Mouse (Mus musculus) cerebral cortex, adult 2 months (tissue): ENCODE results near the gene B3gnt2.

Source experiments
- WGBS: fragments of 180-500 bp; shearing (Covaris S2); methylation state at CpG from one replicate; pipeline ENCODE4 v1.1.7; 2018; 5-methylcytosine and 5-hydroxymethylcytosine counted together

Gene B3gnt2

DNA sequence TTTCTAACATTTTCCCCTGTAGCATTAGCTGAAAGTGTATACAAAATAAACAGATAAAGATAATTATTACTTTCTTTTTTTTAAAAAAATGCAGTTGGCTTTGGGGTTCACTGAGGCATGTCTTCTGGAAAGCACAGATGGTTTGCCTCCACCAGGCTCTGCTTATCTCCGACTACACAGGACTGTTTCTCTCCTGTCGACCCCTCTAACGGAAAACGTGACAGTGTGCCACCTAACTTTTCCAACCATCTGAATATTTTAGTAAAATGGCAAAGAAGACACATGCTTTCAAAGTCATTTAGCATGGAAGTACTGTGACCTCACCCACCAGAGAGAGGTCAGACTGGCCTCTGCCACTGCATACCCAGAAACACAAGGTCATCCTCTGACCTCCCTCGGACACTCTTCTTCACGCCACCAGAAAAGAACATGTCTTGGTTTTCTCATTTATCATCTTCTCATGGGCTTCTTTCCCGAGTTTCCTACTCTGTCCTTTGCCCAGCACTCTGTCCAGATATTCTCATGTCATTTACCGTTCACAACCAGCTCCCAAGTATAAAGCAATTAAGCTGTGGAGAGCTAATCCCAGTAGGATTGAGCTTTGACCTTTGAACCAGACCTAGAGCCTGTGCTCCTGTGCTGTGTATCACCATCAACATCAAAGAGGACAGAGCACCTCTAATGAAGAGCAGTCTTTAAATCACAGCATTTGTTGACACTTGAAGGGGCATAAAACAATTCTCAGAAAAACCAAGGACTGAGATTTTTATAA is 13.6 kb downstream of the B3gnt2 start:
- 79% methylated on average over 8 of the region's 8 CpGs for WGBS

DNA sequence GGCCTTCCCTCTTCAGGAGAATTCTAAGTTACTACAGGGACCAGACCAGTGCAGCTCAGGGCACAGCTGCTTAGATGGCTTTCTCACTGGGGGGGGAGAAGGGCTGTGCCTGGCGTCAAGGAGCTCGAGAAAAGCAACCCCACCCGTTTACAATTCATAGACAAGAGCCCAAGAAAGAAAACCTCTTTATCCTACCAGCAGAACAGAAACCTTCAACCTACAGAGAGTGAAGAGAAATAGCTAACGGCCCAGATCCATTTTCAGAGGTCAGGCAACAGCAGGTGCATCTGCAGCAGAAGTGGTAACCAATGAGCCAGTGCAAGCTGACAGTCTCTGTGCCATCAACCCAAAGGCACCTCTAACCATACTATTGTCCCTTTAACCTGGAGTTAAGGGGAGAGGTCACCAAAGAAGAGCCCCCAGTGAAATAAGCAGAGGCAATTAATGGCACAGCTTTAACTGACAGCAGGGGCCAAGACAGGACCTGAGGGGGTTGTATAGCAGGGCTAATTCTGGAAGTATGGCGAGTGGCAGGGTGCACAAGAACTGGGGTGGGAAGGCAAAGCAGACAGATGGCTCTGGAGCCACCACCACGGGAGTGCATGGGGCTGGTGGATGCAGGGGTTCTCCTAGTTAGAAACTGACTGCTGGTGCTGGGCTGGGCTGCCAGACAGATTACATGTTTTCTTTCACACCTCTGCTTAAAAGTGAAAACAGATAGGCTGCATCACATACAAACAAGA is 14.5 kb downstream of the B3gnt2 start:
- WGBS = 43% methylated on average over 6 of the region's 6 CpGs

DNA sequence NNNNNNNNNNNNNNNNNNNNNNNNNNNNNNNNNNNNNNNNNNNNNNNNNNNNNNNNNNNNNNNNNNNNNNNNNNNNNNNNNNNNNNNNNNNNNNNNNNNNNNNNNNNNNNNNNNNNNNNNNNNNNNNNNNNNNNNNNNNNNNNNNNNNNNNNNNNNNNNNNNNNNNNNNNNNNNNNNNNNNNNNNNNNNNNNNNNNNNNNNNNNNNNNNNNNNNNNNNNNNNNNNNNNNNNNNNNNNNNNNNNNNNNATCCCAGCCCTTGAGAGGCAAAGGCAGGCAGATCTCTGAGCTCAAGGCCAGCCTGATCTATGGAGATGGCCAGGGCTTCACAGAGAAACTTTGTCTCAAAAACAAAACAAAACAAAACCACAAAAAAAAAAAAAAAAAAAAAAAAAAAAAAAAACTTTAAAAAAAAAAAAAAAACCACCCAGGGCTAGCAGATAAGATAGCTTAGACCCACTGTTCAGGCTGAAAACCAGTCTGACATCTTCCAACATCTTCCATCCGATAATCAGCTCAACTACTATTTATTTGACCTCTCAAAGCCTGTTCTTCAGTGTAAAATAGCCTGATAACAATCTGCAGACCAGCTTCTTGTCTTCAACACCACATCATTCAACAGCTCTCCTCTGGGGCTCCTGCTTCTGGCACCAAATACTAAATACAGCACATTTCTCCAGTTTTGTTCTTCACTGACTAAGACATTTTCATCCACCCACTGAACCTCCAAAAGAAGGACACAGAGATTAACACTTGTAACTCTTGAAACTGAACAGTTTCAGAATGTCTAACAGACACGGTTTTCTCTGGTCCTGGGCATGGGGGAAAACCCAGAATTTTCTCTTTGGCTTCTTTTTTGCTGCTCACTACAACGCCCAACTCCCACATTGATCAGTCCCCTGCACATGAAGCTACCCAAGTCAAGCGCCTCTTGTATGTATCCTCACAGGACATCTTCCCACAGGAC is 15.7 kb downstream of the B3gnt2 start:
- 56% methylated on average over 4 of the region's 4 CpGs for WGBS

DNA sequence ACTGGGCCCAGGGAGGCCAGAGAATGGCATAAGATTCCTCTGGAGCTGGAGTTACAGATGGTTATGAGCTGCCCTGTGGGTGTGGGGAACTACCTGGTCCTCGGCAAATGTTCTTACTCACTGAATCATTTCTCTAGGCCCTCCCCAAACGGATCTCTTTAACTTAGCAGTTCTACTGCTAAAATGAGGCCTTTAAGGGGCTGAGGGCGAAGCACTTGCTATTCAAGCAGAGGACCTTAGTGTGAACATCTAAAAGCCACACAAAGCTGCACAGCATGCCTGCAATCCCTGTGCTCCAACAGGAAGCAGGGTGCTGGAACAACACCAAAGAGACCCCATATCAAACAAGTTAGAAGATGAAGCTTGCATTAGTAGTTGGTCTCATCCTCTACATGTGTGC is 21.3 kb downstream of the B3gnt2 start:
- 58% methylated on average over 3 of the region's 3 CpGs for WGBS

DNA sequence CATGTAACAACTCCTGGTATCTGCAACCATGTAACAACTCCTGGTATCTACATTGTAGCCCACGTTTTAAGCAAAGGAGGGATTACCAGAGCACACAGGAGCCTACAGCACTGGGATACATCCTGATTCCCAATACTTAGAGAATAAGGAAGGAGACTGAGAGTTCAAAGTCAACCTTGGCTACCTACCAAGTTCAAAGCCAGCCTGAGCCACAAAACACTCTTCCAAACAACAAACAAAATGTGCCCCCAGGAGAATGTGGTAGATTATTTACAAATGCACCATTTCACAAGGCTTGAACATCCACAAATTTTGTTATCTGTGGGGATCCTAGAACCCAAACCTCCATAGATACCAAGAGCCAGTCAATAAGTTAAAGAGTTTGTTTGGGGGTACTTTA is 22.4 kb downstream of the B3gnt2 start:
- WGBS = 63% methylated on average over 1 of the region's 1 CpGs

DNA sequence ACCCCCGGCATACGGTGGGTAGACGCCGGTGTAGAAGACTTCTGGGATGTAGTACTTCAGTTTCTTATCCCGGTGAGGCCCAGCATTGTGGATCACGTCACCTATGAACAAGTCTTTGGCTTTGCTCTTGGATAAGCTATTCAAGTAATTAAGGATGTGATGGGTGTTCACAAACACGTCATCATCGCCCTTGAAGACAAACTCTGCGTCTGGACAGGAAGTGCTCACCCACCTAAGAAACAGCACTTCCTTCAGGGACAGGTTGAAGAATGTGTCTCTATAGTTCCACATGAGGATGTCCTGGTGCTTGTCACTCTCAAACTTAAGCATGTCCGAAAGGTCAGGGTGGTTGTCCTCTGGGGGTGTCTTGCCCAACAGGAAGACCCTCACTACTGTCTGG is 24.5 kb downstream of the B3gnt2 start:
- 83% methylated on average over 10 of the region's 10 CpGs for WGBS

DNA sequence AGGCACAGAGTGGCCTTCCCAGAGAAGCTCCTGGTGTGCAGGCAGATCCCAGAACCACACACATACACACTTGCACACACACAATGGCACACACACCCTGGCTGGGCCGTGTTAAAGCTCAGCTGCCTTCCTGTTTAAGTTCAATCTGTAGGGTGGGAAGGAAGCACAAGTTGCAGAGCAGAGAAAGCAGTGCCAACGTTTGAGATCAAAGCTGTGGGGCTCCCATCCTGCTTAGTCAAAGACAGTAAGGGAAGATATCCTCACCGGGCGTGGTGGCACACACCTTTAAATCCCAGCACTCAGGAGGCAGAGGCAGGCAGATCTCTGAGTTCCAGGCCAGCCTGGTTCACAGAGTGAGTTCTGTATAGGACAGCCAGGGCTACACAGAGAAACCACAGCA is 28.2 kb downstream of the B3gnt2 start:
- 75% methylated on average over 4 of the region's 4 CpGs for WGBS

DNA sequence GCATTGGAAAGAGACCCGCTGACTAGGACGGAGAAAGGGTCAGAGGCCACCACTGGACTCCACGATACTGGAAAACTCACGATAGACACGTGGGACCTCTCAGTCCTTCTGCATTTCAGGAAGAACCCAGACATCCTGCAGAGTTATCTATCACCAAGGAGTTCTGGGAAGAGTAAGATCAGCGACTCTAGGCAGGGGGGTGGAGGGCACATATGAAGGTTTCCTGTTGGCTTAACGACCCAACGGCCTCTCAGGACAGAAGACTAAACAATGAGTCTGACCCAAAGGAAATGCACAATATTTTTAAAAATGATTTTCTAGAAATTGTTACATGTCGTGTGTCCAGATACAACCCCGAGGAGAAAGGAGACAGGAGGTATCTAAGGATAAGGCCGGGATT is 28.8 kb downstream of the B3gnt2 start:
- 84% methylated on average over 11 of the region's 11 CpGs for WGBS

DNA sequence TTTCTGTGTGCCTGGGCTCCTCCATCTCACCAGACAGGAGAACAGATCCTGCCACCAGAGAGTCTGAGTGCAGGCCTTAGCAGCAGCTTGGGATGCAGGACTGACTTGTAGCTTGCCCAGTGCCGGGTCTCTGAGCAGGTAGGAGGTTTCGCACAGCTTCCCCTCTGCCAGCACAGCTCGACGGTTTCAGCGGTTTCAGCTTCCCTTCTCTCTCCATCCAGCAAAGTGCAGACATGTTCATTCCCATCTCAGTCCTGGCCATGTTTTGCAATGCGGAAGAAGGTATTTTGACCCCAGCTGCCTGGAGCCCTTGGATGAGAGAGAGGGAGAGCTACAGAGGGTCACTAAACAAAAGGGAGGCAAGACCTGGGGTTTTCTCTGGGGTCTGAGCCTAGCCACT is 30.1 kb downstream of the B3gnt2 start:
- WGBS = 51% methylated on average over 6 of the region's 6 CpGs

DNA sequence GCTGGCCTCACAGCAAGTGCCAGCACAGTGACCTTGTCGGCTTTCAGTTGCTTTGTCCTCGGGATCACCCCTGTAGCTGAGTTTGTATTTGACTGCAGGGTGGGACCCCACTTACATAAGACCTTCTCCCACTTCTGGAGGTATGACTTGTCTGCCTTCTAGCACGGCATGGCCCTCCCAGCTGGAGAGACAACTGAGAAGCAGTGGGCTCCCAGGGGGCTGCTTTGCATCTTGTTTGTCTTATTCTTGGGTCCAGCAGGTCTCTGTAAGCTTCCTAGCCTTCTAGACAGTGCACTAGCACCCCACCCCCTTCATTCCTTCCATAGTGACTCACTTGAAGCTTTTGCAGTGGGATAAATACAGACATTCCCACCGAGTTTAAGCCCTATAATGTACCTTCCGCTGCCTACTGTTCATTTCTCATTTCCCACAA is 30.6 kb downstream of the B3gnt2 start:
- WGBS = 47% methylated on average over 5 of the region's 5 CpGs

DNA sequence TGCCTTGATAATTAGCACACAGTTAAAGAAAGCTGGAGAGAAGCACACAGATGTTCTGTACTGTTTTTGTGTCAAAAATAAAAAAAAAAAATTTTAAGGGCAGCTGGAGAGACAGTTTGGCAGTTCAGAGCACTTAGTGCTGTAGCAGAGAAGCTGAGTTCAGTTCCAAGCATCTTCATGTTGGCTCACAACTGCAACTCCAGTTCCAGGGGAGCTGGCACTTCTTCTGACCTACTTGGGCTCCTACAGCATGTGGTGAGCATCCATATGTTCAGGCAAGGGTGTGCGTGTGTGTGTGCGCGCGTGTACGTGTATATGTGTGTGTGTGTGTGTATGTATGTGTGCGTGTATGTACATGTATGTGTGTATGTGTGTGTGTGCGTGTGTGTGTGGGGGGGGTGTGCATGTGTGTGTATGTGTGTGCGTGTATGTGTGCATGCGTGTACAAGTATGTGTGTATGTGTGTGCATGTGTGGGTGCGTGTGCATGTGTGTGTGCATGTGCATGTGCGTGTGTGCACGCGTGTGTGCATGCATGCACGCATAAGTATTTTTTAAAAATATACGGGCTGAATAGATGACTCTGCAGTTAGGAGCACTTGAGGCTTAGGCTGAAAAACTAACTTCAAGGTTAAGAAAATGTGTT is 31.7 kb downstream of the B3gnt2 start:
- 79% methylated on average over 15 of the region's 15 CpGs for WGBS

DNA sequence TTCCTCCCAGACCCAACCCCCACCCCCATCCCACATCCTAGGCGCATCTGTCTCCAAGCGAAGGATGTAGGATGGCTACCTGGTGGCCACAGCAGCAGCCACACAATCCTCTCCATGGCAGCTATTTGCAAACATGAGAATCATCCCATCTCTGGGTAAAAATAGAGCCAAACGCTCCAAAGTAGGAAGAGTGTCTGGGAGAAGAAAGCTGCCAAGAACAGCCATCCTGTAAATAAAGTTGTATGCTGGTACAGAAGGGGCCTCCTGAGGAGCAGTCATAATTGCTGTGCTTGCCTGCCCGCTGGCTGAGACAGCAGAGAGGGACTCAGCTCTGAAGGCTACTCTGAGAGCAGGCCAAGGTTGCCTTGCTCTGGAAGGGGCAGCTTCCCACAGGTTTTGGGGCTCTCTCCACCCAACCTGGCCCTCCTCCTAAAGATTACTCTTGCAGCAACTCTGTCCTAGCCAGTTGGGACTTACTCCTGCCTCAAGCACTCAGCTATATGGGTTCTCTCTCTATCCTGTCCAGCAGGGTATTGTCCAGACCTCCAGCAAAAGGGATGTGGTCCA is 33.2 kb downstream of the B3gnt2 start:
- WGBS = 51% methylated on average over 4 of the region's 4 CpGs

DNA sequence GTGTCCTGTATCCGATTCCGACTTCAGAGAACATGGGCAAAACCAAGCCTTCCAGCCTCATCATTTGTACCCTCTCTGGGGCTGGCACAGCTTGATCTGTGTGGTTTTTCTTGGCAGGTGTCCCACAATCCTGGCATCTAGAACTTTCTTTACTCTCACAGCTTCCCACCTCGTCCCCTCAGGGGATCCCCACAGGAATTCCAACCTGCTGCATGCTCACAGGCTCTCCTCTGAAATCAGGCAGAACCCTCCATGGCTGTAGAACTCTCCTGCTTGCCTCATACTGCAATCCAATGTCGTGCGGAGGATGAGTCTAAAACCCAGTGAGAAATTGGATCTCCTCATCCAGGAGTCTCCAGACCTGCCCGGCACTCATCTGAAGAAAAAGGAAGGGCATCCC is 34.1 kb downstream of the B3gnt2 start:
- WGBS = 73% methylated on average over 6 of the region's 6 CpGs

DNA sequence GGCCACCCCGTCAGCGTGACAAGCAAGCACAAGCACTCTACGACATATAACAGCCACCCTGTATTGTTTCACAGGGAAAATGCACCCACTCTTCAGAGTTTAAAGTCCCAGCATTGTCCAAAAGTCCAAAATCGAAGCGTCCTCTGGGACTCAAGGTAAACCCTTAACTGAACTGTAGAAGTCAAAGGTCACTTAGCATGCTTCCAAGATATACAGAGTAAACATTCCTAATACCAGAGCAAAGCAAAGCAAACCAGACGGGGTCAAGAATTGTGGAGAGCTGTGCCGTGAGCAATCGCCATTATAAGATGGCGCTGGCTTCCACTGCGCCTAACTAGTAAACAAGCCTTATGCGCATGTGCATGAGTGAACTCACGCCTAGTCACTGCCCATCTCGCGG is 34.7 kb downstream of the B3gnt2 start:
- 95% methylated on average over 14 of the region's 14 CpGs for WGBS

DNA sequence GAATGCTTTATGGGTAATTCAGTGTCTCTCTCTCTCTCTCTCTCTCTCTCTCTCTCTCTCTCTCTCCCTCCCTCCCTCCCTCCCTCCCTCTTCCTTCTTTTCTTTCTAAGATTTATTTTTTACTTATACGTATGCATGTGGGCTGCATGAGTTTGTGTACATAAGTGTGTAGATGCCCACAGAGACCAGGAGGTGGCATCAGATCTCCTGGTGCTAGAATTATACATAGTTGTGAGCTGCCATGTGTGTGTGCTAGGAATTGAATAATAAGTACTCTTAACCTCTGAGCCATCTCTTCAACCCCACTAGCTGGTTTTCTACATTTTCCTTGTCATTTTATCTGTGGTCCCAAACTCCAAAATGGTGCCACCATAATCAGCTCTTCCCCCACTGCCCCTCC is 35.2 kb downstream of the B3gnt2 start:
- 100% methylated on average over 1 of the region's 1 CpGs for WGBS

DNA sequence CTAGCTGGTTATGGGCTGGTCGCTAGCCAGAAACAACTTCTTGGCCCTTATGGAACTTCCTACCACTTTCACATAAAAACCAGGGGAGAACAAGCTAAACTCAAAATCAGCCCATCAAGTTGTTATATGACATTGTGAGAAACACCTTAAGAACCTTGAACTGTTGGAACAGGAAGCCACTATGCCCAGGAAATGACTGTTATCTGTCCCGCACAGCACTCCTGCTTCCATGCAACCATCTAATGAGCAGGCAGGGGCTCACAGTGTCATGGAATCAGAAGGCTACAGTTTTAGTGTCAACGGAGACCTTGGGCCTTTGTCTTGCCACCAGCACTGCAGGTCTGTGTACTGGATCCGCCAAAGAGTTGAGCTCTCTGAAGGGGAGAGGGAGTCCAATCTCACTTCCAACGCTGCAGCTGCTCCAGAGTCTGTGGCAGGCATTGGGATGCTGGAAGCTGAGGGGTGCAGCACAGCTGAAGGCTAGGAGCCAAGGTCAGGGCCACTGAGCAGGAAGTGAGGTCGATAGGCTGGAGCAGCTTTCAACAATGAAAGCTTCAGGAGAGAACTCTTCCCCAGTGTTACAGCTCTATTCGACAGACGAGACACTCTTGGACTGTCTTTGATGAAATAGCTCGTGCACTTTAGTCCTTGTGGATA is 36.6 kb downstream of the B3gnt2 start:
- 84% methylated on average over 9 of the region's 9 CpGs for WGBS

DNA sequence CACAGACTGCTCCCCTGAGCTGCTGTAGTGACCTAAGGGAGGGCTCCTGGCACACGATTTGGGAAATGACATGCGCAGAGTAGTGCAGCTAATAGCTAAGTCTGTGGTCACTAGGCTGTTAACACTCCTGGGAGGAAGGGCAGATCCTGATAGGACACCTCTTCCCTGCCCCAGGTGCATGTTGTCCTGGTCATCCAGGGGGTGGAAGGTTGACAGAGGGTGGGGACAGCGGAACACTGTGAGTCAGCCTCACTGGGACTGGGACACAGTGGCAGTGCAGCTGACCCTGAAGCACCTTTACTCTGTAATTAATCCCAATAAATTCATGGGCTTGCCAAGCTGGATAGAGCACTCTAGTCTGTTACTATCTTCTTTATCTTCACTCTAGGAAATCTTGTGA is 39.5 kb downstream of the B3gnt2 start:
- 87% methylated on average over 3 of the region's 3 CpGs for WGBS

DNA sequence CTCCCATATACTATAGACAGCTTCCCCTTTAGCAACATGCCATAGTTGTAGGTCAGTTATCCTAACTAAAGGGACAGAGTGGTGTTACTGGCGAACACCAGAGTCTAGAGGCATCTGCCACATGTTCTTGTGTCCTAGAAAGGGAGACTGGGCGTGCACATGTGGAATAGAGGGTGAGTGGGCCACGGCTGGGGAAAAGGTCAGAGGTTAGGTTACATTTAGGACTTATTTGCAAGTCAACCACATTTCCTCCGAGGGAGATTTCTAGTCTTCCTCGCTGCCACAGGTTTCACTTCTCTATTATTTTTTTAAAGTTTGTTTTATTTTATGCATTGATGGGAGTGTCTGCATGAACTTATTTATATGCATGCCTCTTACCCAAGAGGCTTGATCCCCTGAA is 42.4 kb downstream of the B3gnt2 start:
- WGBS = 81% methylated on average over 5 of the region's 5 CpGs

DNA sequence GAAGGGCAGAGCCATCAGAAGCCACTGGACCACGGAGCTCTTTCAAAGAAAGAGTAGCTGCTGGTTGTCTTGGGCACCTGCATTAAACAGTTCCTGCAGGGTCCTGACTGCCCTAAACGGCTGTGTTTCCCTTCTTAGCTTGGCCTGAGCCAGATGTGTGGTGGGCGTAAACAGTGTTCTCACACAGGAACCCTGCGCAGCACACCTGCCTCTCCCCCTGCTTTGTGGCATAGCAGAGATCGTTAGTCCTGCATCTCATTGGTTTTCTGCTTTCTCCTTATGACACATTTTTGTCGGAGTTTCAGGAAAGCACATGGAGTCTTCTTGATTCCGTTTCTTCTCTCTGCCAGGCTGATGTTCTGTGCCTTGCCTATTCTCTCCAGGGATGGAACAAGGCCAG is 44.9 kb downstream of the B3gnt2 start:
- WGBS = 78% methylated on average over 7 of the region's 7 CpGs

DNA sequence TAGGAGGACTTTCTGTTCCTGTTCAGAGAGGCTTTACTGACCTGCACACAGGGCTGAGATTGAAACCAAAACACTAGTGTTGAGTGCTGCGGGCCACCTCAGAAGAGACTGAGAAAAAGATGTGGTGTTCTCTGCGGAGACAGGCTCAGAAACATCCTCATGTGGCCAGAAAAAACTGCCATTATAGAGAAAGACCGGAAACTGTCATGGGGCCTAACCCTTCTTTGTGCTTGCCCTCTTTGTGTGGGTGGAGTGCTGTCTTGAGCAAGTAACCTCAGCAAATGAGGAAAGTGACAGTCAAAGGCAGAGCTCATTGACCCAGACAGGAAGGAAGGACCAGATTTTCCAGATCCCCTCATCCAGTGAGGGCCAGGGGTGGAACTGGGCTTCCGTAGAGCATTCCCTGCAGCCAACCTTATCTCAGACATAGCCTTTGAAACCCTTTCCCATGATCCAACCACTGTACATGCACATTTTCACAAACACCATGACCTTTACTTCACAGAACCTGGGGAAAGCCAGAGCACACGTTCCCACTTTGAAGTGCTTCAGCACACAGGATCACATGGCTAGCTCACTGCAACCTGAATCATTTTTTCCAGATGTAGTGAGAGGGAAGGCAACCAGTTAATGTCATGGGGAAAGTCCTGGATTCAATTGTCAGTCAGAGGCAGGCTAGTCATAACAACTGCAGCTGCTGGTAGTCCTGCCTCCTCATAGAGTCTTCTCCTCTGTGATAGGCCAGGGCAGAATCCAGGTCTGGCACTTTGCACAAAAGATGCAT is 46.6 kb downstream of the B3gnt2 start:
- 87% methylated on average over 5 of the region's 5 CpGs for WGBS
